Mouse (Mus musculus): ENCODE results near the gene Eif2ak1.

Gene Eif2ak1

GRCm38 (mm10) chr5:143897635-143898330 lies 80.2 kb downstream of the Eif2ak1 start, which contains the start of gene Ankrd61:
Ankrd61 (minus strand) TSS chr5:143897685.
- DNase-seq (ENCODE audit: low spot score) = no peak

GRCm38 (mm10) chr5:143902111-143902510 lies 84.5 kb downstream of the Eif2ak1 start:
- DNase-seq (ENCODE audit: low spot score) = no peak

GRCm38 (mm10) chr5:143903813-143904212 lies 86.2 kb downstream of the Eif2ak1 start:
- DNase-seq (ENCODE audit: low spot score) = no peak

GRCm38 (mm10) chr5:143906429-143906828 lies 88.8 kb downstream of the Eif2ak1 start:
- DNase-seq (ENCODE audit: low spot score) = no peak

GRCm38 (mm10) chr5:143908926-143909325 lies 91.3 kb downstream of the Eif2ak1 start:
- DNase-seq (ENCODE audit: low spot score) = no peak

- peak; percentile 99 for DNase-seq (ENCODE audit: low spot score)
Measured at GRCm38 (mm10) chr5:143909417-143910400, 92.1 kb downstream of the Eif2ak1 start, which contains the start of the genes Aimp2 and Pms2. Aimp2 (minus strand) TSS chr5:143909847. Pms2 (plus strand) TSS chr5:143909964.

- no peak for DNase-seq (ENCODE audit: low spot score)
Measured at GRCm38 (mm10) chr5:143916221-143916620, 98.6 kb downstream of the Eif2ak1 start.

- peak; percentile 72 for DNase-seq (ENCODE audit: low spot score)
Measured at GRCm38 (mm10) chr5:143917418-143917817, 99.8 kb downstream of the Eif2ak1 start.

GRCm38 (mm10) chr5:143918120-143918519 lies 100.5 kb downstream of the Eif2ak1 start:
- no peak for DNase-seq (ENCODE audit: low spot score)

- DNase-seq (ENCODE audit: low spot score) = no peak
Measured at GRCm38 (mm10) chr5:143924781-143925452, 107.3 kb downstream of the Eif2ak1 start.

- no peak for DNase-seq (ENCODE audit: low spot score)
Measured at GRCm38 (mm10) chr5:143927875-143928274, 110.3 kb downstream of the Eif2ak1 start, which contains the start of gene Gm42421. Gm42421 (plus strand) TSS chr5:143928175.

- no peak for DNase-seq (ENCODE audit: low spot score)
Measured at GRCm38 (mm10) chr5:143929291-143929690, 111.7 kb downstream of the Eif2ak1 start.

GRCm38 (mm10) chr5:143930656-143931055 lies 113.1 kb downstream of the Eif2ak1 start:
- DNase-seq (ENCODE audit: low spot score) = no peak

- DNase-seq (ENCODE audit: low spot score) = no peak
Measured at GRCm38 (mm10) chr5:143931863-143932580, 114.4 kb downstream of the Eif2ak1 start.

- peak; percentile 60 for DNase-seq (ENCODE audit: low spot score)
Measured at GRCm38 (mm10) chr5:143932831-143933230, 115.2 kb downstream of the Eif2ak1 start, which contains the start of gene Rsph10b. Rsph10b (plus strand) TSS chr5:143933035.

GRCm38 (mm10) chr5:143933414-143933813 lies 115.8 kb downstream of the Eif2ak1 start:
- no peak for DNase-seq (ENCODE audit: low spot score)

- no peak for DNase-seq (ENCODE audit: low spot score)
Measured at GRCm38 (mm10) chr5:143933875-143934274, 116.3 kb downstream of the Eif2ak1 start.

- DNase-seq (ENCODE audit: low spot score) = no peak
Measured at GRCm38 (mm10) chr5:143936156-143936555, 118.6 kb downstream of the Eif2ak1 start.

GRCm38 (mm10) chr5:143941588-143941987 lies 124.0 kb downstream of the Eif2ak1 start:
- DNase-seq (ENCODE audit: low spot score) = no peak

GRCm38 (mm10) chr5:143943231-143944125 lies 125.9 kb downstream of the Eif2ak1 start:
- no peak for DNase-seq (ENCODE audit: low spot score)

Measured in lung, postnatal 25 days (tissue).